Mouse (Mus musculus) megakaryocyte-erythroid progenitor cell, adult 5 weeks (primary cell): ENCODE measurements around the gene Olfr832. TPM values are rescaled to one million over a fixed set of nuclear protein-coding genes. Genes with fewer than 3 reads are reported as not detected.

Experiments used
- polyA plus RNA-seq: library from polyadenylated mRNA; stranded (reverse); fragments of >175 nt; gene quantifications from 2 replicates; pipeline ENCODE4 v1.2.3, GENCODE M21; 2012

Gene Olfr832
- not detected in 2 replicates for polyA plus RNA-seq

DNA sequence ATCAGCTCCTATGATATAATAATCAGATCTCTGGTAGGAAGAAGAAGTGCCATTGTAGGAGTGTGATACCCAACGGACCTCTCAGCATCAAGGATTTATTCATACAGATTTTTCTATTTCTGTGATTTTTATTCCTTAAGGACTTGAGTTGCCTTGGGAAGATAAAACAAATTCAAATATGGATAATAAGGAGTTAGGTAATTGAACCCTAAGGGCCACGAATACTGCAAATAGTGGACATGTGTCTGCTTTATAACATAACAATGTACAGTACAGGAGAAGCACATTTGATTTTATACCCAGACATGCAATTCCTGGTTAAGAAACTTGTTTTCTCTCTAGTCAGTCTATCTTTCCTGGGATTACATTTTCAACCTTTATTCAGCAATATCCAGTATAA, at the start of gene Olfr832:
Gene Olfr832, plus strand, starts transcription at position 301 of the 400 bp plus-strand sequence.

DNA sequence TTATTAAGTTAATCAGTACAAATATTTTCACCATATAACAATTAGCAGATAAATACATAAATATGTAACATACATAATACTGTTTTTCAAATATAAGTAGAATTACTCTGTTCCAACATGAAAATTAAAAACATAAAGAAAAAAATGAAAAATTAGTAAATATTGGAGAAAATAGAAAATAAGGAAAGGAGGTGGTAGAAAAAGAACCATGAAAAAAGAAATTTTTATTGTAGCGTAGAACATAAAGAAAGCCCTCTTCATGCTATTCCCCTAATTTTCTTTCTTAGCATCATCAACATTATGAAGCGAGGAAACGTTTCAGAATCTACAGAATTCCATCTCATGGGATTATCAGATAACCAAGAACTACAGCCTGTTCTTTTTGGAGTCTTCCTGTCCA, 50.8 kb downstream of the Olfr832 start, which contains the start of gene Olfr834:
Gene Olfr834, plus strand, starts transcription at position 301 of the 400 bp plus-strand sequence.

Other genes starting within 250 kb of the Olfr832 start
- not detected in 2 replicates for gene Olfr24, start 173.1 kb upstream of the Olfr832 start, polyA plus RNA-seq
- gene Olfr828, start 117.6 kb upstream of the Olfr832 start, polyA plus RNA-seq, result not detected in 2 replicates
- not detected in 2 replicates for gene Olfr829, start 82.2 kb upstream of the Olfr832 start, polyA plus RNA-seq
- gene Olfr830, start 62.4 kb upstream of the Olfr832 start, polyA plus RNA-seq, result not detected in 2 replicates
- gene Olfr834, start 50.9 kb downstream of the Olfr832 start, polyA plus RNA-seq, result not detected in 2 replicates
- not detected in 2 replicates for gene Olfr835, start 95.6 kb downstream of the Olfr832 start, polyA plus RNA-seq
- gene Olfr836, start 183.3 kb downstream of the Olfr832 start, polyA plus RNA-seq, result not detected in 2 replicates
- not detected in 2 replicates for gene Olfr837, start 199.2 kb downstream of the Olfr832 start, polyA plus RNA-seq
- gene Olfr839-ps1, start 240.2 kb downstream of the Olfr832 start, polyA plus RNA-seq, result 0.01 TPM in 1 of 2 replicates, not detected in the other